Mouse (Mus musculus) testis, adult 2 months (tissue): ENCODE results near the gene Ppp1r15b. TPM values are rescaled to one million over a fixed set of nuclear protein-coding genes. Genes with fewer than 3 reads are reported as not detected.

Experiments
- H3K27ac ChIP-seq: fragments of 200-500 bp; 2 replicates; pipeline ENCODE4 v1.5.1; 2012; ENCODE audit warnings: low read depth, low read length; ENCODE audit not compliant: control insufficient read depth, insufficient read depth
- H3K27me3 ChIP-seq: fragments of 200-500 bp; 2 replicates; pipeline ENCODE4 v1.6.1; 2012; ENCODE audit warnings: mild to moderate bottlenecking, low read length, moderate library complexity; ENCODE audit not compliant: control insufficient read depth, insufficient read depth
- H3K36me3 ChIP-seq: fragments of 200-500 bp; 2 replicates; pipeline ENCODE4 v1.6.1; 2012; ENCODE audit warnings: mild to moderate bottlenecking, low read length; ENCODE audit not compliant: control insufficient read depth, insufficient read depth
- H3K4me1 ChIP-seq: fragments of 200-500 bp; 2 replicates; pipeline ENCODE4 v1.6.1; 2012; ENCODE audit warnings: low read length; ENCODE audit not compliant: control insufficient read depth, insufficient read depth
- H3K4me3 ChIP-seq: fragments of 200-500 bp; 2 replicates; pipeline ENCODE4 v1.5.1; 2012; ENCODE audit warnings: low read depth, mild to moderate bottlenecking, low read length, moderate library complexity, mixed read lengths; ENCODE audit not compliant: control insufficient read depth
- CTCF ChIP-seq: fragments of 200-500 bp; IDR thresholded peaks from 2 replicates; pipeline ENCODE4 v1.5.1; 2012; ENCODE audit warnings: low read depth, mild to moderate bottlenecking, inconsistent platforms, low read length, moderate library complexity; ENCODE audit not compliant: control insufficient read depth, insufficient read depth, insufficient replicate concordance
- POLR2A ChIP-seq: fragments of 200-500 bp; IDR thresholded peaks from 2 replicates; pipeline ENCODE4 v1.6.1; 2012; ENCODE audit warnings: low read depth, mild to moderate bottlenecking, inconsistent platforms, low read length, moderate library complexity; ENCODE audit not compliant: control insufficient read depth
- polyA plus RNA-seq: library from polyadenylated mRNA; depleted of rRNA; stranded (reverse); fragments of >200 nt; gene quantifications from 2 replicates; pipeline ENCODE4 v1.2.3, GENCODE M21; 2012

Ppp1r15b gene
- polyA plus RNA-seq, 1 experiment, result 11.1 TPM

- H3K27me3 ChIP-seq, result no peaks in the 10 kb centered on the region
- TF ChIP-seq CTCF (no peak), POLR2A (no peak)
- peak overlapping the region; percentile 94 for H3K4me3 ChIP-seq
- H3K4me1 ChIP-seq, result peaks cover 6% of the 10 kb centered on the region
- H3K27ac ChIP-seq, result peak overlapping the region; percentile 92
- peaks cover 6% of the 10 kb centered on the region; the same call in 1 of the 2 replicates for H3K36me3 ChIP-seq
Measured at GRCm38 (mm10) chr1:133133425-133133824, 2.5 kb downstream of the Ppp1r15b start.

GRCm38 (mm10) chr1:133134071-133134470 lies 3.1 kb downstream of the Ppp1r15b start:
- peaks cover 6% of the 10 kb centered on the region for H3K4me1 ChIP-seq
- peaks cover 7% of the 10 kb centered on the region; the same call in 1 of the 2 replicates for H3K36me3 ChIP-seq

GRCm38 (mm10) chr1:133134881-133135280 lies 3.9 kb downstream of the Ppp1r15b start:
- H3K27ac ChIP-seq, result no peak overlapping the region
- TF ChIP-seq CTCF, result no peak
- TF ChIP-seq POLR2A, result no peak
- H3K4me3 ChIP-seq, result peak overlapping the region; percentile 46
- peaks cover 7% of the 10 kb centered on the region; the same call in 1 of the 2 replicates for H3K36me3 ChIP-seq
- H3K27me3 ChIP-seq, result no peaks in the 10 kb centered on the region
- peaks cover 2% of the 10 kb centered on the region; the same call in 1 of the 2 replicates for H3K4me1 ChIP-seq

More at GRCm38 (mm10) chr1:133134071-133134470, 3.1 kb downstream of the Ppp1r15b start:
- no peak for TF ChIP-seq POLR2A
- no peak for TF ChIP-seq CTCF
- H3K4me3 ChIP-seq, result peak overlapping the region; percentile 59
- no peaks in the 10 kb centered on the region for H3K27me3 ChIP-seq
- H3K27ac ChIP-seq, result peak overlapping the region; percentile 40; the same call in 1 of the 2 replicates

- no peak overlapping the region for H3K27ac ChIP-seq
- no peak overlapping the region for H3K4me3 ChIP-seq
- TF ChIP-seq POLR2A, result no peak
- no peak for TF ChIP-seq CTCF
- H3K27me3 ChIP-seq, result no peaks in the 10 kb centered on the region
- peaks cover 2% of the 10 kb centered on the region; the same call in 1 of the 2 replicates for H3K4me1 ChIP-seq
- H3K36me3 ChIP-seq, result peaks cover 7% of the 10 kb centered on the region; the same call in 1 of the 2 replicates
Measured at GRCm38 (mm10) chr1:133135808-133136207, 4.9 kb downstream of the Ppp1r15b start.

GRCm38 (mm10) chr1:133138401-133138800 lies 7.5 kb downstream of the Ppp1r15b start:
- TF ChIP-seq POLR2A (no peak), CTCF (no peak)
- no peaks in the 10 kb centered on the region for H3K4me1 ChIP-seq
- H3K27me3 ChIP-seq, result no peaks in the 10 kb centered on the region
- H3K4me3 ChIP-seq, result no peak overlapping the region
- no peak overlapping the region for H3K27ac ChIP-seq
- peaks cover 3% of the 10 kb centered on the region; the same call in 1 of the 2 replicates for H3K36me3 ChIP-seq

GRCm38 (mm10) chr1:133146014-133147009 lies 15.4 kb downstream of the Ppp1r15b start:
- Histone ChIP-seq H3K4me1 (peaks cover 6% of the 10 kb centered on the region), H3K27ac (no peak overlapping the region), H3K27me3 (no peaks in the 10 kb centered on the region), H3K36me3 (no peaks in the 10 kb centered on the region), H3K4me3 (peak overlapping the region; percentile 42)
- TF ChIP-seq CTCF (peak; percentile 88; the same call in 1 of the 2 replicates), POLR2A (no peak)

- Histone ChIP-seq H3K27ac (no peak overlapping the region), H3K36me3 (no peaks in the 10 kb centered on the region), H3K4me1 (peaks cover 6% of the 10 kb centered on the region), H3K27me3 (no peaks in the 10 kb centered on the region), H3K4me3 (no peak overlapping the region)
- no peak for TF ChIP-seq POLR2A
- no peak for TF ChIP-seq CTCF
Measured at GRCm38 (mm10) chr1:133147324-133147723, 16.4 kb downstream of the Ppp1r15b start.
